Mouse (Mus musculus) induced T-regulatory cell, adult 2 months (primary cell): ENCODE data around the gene Abcc8.
A peak's percentile ranks its signal among the peaks of the same experiment; 100 is the strongest.
"Not testable (repeated sequence)": the region's sequence is repeated elsewhere in the genome, so short reads cannot be mapped to it uniquely, and the experiment has no call there.

Experiments used
- DNase-seq: peaks from one replicate; pipeline ENCODE4 v3.0.0-alpha.2; 2012; ENCODE audit warnings: low read depth

Abcc8 gene

DNA sequence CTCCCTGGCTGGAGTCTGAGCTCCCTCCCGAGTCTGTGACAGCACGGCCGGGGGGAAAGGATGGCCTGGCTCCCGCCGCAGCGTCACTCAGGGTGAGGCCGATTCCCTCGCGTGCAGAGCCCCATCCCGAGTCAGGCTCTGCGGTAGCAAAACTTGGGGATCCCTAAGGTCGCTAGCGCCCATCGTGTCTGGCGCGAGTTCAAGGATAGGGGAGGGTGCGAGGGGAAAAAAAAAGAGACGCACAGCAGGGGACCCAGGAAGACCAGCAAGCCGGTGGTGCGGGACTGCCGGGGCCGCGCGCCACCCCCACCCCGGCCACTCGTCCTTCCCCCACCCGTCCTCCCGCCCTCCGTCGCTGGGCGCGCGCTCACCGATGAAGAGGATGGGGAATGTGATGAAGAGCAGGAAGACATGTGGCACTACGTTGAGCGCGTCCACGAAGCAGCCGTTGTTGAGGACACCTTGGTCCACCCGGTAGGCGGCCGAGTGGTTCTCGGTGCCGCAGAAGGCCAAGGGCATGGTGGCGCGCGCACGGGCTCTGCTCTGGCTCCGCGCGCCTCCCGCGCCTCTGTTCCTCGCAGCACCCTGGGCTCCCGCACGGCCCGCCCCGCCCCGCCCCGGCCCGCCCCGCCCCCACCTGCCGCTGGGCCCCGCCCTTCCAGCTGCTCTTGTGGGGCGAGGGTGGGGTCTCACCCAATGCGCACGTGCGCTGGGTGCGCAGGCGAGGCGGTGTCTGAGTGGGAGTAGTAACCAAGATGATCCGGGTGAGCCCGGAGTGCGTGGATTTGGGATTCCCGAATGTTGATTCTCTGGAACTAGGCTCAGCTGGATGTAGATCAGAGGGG, at the start of gene Abcc8:
Abcc8 (minus strand) TSS at position 603 of the 845 bp plus-strand sequence.
- no peak for DNase-seq

DNA sequence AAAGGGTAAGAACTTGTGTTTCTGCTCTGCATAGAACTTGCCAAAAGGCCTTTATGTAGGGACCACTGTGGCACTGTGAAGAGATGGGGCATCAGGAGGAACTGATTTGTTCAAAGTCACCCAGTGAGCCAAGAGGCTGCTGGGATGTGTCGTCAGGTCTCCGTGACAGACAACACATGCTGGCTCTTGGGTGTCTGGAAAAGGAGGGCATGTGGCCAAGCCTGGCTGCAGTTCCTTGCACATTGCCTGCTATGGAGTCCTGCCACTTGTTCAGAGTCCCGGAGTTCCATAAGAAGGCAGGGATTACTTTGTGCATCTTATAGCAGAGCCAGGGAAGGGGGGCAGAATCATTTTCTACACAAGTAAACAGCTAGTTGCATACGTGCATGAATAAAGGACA, 47.1 kb upstream of the Abcc8 start:
- DNase-seq = no peak

DNA sequence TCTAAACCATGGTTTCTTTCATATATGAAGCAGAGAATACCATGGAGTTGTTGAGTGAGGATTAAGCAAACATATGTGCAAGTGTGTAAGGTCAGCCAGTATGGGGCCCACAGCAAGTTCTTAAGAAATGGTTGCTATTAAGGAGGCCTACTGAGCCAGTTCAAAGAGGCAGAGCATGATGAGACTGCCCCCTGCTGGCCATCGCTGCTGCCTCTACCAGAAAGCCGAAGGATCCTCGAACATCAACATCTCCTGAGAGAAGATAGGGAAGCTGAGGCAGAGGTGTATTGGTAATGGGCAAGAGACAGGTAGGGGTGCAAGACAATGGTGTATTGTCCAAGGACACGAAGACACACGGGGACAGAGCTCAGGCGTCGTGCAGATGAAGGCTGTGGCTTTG, 46.4 kb upstream of the Abcc8 start:
- DNase-seq = peak; percentile 40

DNA sequence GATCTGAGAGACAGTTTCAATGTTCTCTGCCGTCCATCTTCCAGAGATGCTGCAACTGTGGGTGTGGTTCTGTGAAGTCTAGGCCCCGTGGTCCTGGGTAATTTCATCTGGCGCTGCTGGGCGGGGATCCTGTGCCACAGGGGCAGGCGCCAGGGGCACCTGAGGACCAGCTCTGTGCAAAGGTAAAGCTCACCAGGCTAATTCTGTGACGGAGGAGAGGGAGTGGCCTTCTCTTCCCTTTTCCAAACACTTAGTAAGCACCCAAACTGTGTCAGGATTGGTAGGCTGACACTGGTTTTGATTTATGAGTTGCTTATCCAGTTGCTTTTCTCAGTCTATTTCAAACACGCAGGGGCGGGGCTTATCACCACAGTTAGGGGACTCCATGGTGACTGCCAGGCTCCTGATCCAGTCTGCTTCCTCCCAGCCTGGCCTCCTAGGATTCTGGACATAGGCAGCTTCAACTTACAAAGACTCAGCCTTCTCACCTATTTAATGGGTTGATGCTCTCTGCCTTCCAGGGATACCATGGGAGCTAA, 40.8 kb upstream of the Abcc8 start:
- DNase-seq = no peak

DNA sequence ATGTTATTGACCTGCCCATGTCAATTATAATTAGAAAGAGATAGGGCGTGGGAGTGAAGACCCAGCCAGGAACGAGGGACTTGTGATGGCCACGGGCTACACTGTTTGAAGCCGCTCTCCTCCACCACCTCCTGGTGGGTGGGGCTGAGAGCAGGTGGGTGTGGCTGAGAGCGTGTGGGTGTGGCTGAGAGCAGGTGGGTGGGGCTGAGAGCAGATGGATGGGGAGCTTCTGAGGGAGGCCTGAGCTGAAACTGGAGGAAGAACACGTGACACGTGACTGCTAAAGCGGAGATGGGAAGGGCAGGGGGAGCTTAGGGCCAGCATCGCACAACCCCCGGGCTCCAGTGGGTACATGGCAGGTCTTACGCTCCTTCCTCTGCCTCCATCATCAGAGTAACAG, 38.6 kb upstream of the Abcc8 start:
- DNase-seq = peak; percentile 19

DNA sequence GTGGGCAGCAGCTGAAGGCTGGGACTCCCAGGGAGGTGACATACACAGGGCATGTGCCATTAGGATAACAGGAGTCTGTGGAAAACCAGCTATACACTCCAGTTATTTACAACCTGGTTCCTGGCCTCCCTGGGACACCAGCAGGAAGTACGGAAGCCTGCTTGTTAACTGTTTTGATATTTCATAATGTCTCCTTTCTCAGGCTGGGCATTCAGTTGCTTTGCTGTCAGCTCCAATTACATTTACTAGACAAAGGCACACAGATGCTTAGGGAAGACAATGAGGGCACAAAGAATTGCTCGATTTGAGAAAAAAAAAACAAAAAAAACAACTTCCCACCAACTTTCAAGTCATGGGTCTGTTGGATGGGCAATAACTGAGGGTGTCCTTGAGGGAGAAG, 36.6 kb upstream of the Abcc8 start:
- no peak for DNase-seq

DNA sequence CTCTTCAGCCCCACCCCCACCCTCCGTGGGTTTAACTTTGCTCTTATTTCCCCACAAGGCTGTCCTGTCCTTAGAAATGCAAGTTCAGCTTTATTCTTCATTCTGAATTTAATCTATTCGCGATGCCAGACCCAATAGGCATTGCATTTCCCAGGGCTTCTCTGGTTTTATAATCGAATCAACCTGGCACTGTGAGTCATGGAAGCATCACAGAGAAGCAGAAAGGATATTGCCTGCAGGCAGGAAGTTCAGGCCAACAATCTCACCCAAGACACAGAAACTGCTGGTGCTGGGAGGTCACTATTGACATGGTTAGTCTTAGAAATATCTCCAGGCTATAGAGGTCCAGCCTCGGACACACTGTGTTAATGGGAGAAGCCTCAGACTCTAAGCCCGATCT, 30.4 kb upstream of the Abcc8 start:
- no peak for DNase-seq

DNA sequence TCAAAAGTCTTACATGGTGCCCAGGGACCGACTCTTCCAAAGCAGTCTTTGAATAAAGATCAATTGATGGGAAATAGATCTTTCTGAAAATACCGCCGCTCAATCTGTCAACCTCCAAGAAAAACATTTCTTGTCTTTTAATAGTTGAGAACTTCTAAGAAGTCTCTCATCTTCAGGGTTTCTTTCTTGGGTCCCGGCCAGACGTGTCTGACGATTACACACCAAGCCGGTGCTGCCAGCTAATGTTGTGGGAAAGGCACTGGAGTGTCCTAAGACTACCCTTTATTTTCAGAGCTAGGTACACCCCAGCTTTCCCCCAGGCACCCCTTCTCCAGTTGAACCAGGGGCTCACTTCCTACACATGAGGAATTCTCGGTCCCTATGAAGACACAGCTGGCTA, 28.3 kb upstream of the Abcc8 start:
- no peak for DNase-seq

DNA sequence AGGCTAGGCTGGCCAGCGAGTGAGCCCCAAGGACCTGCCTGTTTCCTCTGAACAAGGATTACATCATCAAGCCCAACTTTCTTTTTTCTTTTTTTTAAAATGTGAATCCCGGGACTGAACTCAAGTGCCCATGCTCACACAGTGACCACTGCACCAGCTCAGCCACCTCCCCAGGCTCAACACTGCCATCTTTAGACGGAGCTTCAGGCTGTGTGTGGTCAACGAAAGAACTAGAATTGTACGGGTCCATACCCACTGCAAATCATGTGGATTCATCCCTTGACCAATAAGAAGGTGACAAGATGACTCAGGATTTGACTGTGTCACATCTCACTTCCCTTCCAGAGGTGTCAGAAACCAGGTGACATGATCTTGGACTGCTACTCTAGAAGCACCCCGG, 24.9 kb upstream of the Abcc8 start:
- no peak for DNase-seq

DNA sequence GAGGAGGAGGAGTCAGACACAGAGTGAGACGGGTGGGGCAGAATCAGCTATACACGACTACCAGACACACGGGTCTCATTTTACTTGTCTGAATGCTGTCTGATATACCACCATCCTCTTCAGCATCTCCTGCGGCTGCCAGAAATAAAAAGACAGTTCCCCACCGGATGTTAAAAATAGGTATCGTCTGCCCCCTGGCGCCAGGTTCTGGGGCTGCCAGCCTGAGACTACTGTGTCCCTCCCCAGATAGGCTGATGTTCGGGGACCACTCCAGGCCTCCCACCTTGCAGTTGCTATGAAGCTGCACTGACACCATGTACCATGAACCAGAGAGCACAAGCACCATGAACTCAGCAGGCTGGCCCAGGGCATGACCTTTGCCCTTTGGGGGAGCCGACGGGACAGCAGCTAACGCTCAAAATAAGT, 24.2 kb upstream of the Abcc8 start:
- DNase-seq = peak; percentile 35

DNA sequence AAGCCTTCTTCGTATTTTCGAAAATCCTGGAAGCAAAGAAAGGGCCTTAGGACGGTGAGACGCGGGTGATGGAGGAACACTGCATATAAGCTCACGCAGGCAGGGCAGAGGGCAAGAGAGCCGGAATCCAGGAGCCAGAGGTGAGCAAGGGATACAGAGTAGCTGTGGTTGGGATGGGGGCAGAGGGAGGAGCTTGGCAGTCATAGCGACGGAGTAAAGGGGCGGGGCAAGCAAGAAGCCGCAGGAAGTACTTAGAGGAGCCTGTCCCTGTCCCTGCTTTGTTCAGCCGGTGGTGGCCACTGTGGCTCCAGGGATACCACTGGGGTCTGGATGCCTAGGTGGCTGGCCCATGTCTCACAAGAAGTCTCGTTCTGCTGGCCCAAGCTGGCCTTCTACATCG, 21.8 kb upstream of the Abcc8 start:
- DNase-seq = no peak

DNA sequence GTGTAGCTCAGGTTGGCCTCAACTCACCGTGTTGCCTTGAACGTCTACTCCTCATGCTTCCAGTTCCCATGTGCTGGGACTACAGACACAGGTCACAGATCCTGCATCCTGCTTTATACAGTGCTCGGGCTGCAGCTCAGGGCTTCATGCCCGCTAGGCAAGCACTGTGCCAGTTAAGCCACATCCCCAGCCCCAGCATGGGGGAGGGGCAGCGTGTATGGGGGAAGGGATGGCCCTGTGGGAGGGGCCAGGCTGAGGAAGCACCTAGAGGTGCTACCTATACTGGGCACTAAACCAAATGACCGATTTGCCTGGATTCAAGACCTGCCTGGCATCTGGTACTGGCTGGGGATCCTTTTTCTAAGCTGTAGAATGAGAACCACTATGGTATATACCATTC, 20.2 kb upstream of the Abcc8 start:
- no peak for DNase-seq

DNA sequence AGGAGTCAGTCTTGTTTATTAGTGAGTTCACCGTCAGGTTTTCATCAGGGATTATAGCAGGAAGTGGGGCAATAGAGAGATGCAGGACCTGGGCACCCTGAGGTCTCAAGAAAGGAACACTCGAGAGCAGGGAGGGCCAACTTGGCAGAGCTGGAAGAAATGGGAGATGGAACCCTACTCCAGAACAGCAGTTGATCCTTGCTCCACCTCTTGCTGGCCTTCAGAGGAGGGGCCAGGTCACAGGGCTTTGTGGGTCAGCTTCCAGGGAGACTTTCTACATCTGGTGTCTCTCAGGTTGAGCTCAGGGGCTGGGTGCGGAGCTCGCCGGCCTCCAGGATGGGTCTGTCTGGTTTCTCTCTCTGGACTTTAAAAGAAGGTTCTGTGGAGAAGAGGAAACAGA, 15.5 kb upstream of the Abcc8 start:
- DNase-seq = no peak

DNA sequence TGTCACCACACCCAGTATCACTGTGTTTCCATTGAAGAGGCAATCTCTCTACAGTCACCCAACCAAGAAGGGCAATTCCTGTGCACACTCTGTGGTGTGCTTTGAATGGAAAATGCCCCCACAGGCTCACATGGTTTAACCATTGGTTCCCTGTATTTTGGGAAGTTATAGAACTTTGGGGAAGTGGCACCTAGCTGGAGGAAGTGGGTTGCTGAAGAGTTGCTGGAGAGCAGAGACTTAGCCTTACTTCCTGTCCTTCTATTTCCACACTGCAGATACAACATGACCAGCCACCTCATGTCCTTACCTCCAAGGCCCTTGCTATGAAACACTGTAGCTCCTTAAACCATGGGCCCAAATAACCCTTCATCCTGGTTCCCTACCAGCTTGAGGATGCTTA, 4.4 kb upstream of the Abcc8 start:
- no peak for DNase-seq

DNA sequence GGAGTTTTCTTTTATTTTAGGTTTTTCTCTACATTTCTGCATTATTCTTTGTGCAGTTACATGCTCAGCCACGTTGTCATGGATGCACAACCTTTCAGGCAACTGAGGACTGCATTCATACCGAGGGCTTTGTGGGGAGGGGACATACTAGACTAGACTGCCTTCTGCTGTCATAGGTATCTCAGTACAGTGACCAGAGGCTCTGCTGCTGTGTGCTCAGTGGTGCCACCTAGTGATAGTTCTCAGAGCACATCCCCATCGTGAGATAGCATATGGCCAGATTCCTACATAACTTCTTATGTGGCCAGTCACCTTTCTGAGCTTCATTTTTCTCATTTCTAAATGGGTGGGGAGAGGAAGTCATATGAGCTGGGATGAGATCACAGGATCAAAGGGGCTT, 1.8 kb upstream of the Abcc8 start:
- peak; percentile 65 for DNase-seq

DNA sequence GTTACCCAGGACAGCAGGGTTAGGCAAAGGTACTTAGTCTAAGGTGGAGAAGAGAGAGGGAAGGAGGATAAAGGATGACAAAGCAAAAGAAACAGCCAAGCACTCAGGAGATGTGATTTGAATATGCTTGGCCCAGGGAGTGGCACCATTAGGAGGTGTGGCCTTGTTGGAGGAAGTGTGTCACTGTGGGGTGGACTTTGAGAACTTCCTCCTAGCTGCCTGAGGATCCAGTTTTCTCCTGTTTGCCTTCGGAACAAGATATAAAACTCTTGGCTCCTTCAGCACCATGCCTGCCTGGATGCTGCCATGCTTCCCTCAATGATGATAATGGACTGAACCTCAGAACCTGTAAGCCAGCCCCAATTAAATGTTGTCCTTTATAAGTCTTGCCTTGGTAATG, 10.9 kb downstream of the Abcc8 start:
- DNase-seq = not testable (repeated sequence)

DNA sequence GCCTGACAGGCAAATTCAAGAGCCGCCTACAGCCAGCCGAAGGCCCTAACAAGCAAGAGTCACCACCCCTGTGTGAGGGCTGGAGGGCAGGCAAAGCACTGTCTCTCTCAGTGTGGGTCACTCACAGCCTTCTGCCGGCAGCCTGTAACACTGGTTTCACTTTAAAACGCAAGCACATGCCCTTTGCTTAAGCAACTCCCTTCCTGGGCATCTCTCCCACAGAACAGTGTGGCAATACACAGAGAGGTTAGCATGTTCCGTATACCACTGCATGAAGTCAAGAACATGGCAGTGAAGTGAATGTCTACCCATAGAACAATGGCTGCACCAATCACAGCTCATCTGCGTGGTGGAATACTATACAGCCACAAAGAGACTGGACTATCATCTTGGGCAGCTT, 11.4 kb downstream of the Abcc8 start:
- DNase-seq = no peak

DNA sequence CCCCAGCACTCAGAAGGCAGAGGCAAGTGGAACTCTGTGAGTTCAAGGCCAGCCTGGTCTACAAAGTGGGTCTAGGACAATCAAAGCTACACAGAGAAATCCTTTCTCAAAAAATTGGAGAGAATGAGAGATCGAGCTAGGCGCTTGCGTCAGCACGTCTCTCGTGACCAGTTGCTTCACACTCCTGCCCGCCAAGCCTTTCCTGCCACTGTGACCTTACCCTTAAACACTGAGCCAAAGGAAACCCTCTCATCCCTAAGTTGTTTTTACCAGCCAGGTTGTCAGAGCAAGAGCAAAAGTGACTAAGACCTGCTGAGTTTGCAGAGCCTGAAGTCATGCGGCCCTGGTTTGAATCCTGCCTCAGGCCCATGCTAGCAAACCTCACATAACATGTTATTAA, 11.9 kb downstream of the Abcc8 start:
- no peak for DNase-seq

DNA sequence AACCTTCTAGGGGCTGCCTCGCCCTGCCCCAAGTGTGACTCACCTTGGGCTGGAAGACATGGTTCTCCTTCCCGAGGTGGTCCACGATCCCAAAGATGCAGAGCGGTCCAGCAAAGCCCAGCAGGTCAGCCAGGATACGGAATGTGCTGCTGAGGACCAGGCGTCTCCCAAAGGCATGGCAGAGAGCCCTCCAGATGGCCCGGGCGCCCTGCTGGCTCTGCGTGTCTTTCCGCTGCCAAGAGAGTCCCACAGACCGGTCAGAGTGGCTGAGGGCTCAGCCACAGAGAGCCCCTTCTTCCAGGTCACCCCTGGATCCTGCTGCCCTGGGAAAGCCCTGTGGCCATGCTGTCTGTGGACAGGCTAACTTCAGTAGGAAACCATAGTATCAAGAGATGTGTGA, 14.0 kb downstream of the Abcc8 start:
- no peak for DNase-seq

DNA sequence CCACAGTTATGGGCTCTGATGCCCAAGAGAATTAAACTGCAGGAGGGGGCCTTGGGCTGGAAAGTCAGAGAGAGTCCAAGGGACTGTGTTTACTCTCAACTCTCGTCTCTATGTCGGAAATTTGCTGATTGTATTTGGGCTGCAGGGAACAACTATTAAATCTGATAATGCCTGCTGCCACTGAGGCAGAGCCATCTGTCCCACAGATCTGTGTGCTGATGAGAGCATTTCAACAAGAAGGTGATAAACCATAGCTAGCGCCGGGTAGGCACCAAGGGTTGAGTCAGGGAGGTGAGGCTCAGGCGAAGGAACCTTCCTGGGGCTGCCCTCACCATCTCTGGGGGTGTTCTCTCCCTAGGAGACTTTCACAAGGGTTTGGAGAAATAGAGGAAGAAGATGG, 17.1 kb downstream of the Abcc8 start:
- no peak for DNase-seq

DNA sequence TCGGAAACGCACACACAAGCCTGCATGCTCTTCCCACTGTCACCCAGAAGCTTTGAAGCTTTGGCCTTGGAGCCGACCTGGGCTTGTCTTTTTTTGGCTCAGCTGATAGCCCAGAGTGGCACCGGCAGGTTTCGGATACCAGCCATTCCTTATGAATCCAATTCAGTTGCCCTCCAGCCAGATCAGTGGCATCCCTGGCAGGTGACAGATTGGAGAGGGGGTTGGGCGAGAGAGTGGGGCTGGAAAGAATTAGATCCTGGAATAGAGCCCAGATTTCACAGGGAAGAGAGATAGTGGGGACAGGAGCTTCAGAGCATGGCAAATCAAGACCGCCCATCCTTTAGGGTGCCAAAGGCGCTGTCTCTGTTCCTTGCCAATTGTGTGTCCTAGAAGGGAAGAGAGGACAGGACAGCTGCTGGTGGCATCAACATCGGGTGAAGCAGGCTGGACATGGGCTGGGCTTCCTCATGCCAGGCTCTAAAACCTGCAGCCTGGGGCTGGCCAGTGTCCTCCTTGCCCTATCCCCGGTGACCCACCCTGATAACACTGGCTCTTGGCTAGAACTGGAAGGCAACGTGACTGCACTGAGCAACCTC, 17.6 kb downstream of the Abcc8 start:
- no peak for DNase-seq

DNA sequence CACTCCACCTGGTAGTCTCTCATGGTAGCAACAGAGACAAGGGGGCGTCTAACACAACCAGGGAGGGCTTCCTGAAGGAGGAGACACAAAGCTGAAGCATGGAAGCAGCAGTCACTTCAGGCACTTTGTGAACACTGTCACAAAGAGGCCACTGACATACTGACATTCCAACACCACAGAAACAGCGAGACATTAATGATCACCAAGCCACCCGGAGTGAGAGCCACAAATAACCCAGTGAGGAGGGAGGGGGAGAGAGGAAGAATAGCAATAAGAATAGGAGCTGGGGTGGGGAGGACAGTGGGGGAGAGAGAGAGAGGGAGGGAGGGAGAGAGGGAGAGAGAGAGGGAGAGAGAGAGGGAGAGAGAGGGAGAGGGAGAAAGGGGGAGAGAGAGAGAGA, 18.2 kb downstream of the Abcc8 start:
- no peak for DNase-seq

DNA sequence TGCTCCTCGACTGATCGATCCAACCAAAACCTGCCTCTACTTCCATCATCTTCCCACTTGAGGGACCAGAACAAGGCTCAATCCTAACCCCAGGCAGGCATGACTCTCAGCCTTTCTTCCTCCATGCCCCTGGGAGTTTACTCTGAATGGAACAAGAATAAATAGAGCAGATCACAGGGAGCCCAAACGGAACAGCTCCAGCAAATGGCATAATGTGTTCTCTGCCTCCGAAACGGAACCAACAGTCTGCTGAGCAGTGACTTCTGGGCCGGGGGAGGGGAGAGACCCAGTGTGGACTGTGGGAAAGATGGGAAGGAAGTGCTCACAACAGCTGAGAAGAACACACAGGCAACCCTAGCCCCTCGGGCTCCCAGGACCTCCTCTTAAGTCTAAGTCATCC, 22.1 kb downstream of the Abcc8 start:
- DNase-seq = no peak
